Mouse (Mus musculus): Measurements from ENCODE around the gene Stra6l. TPM values are rescaled to one million over a fixed set of nuclear protein-coding genes. Genes with fewer than 3 reads are reported as not detected.

The Stra6l gene
- total and polyA plus RNA-seq, 2 experiments from 2014 or later: 0.29 to 0.38 TPM

DNA sequence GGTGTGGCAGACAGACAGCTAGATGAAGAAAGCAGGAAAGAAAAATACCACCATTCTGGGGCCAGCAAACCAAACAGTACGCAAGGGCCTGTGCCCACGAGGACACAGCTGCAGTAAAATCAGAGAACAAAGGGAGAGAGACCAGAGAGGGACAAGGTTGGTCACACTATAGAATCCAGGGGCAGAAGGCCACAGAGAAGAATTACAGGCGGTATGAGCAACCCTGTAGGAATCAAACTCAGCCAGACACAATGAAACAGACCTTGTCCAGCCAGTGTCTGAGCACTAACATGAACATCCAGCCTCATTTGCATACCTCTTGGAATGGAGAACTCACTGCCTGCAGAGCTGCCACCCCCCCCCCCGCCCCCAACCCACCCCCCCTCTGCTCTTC lies 29.7 kb upstream of the Stra6l start:
- TF ChIP-seq CTCF (IDR thresholded peaks at IDR 0.05; ENCODE audit: low read depth): no peak
- peak overlapping the region; percentile 17; the same call in 1 of the 2 replicates for H3K4me3 ChIP-seq (ENCODE audit: low read depth, low read length)
- H3K4me1 ChIP-seq (ENCODE audit: insufficient read depth): peaks cover 36% of the 10 kb centered on the region
- H3K9me3 ChIP-seq (ENCODE audit: low read length): no peaks in the 10 kb centered on the region
- 6% methylated on average over 4 of the region's 4 CpGs for WGBS
- H3K27me3 ChIP-seq (ENCODE audit: insufficient read depth, low read length): no peaks in the 10 kb centered on the region
- no peak; the same call in 1 of the 2 replicates for ATAC-seq
- peak overlapping the region; percentile 92 for H3K27ac ChIP-seq (ENCODE audit: low read depth, low read length)
- peaks cover 11% of the 10 kb centered on the region for H3K36me3 ChIP-seq (ENCODE audit: insufficient read depth)
- H3K9ac ChIP-seq: peak overlapping the region; percentile 50
- no peak for DNase-seq
- peak overlapping the region; percentile 39 for H3K4me2 ChIP-seq (ENCODE audit: low read depth)

DNA sequence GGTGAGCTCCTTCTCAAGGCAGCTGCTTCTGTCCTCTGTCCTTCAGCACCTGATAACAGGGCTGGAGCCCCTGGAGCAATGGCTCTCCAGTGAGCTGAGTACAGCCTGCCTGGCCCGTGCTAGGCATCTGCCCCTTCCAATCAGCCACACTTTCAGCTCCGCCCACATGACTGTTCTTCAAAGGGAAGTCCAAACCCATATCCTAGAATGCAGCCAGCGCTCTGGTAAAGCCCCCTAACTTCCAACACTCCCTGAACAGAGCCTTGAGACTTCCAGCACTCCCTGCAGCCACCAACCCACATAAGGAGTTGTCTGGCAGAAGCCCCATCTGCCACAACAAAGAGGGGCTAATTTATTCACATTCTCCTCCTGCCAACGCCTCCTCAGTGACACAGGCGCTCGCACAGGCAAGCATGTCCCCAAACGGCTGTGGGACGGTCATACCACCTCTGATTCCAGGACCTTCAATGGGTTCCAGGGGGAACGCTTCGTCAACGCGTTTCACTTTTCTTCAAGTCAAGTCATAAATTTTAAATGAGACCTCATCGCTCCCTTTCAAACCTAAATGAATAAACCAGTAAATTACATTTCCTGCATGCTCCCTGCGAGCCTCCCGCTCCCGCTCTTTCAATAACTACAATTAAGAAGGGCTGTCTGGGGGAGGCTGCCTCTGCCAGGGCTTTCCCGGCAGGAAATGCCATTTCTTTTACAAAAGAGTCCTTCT lies 29.1 kb upstream of the Stra6l start:
- Histone ChIP-seq H3K4me1 (ENCODE audit: insufficient read depth) (peaks cover 39% of the 10 kb centered on the region), H3K36me3 (ENCODE audit: insufficient read depth) (peaks cover 6% of the 10 kb centered on the region; the same call in 1 of the 2 replicates), H3K4me3 (ENCODE audit: low read depth, low read length) (peak overlapping the region; percentile 17), H3K9me3 (ENCODE audit: low read length) (no peaks in the 10 kb centered on the region), H3K27ac (ENCODE audit: low read depth, low read length) (peak overlapping the region; percentile 92), H3K4me2 (ENCODE audit: low read depth) (peak overlapping the region; percentile 39), H3K27me3 (ENCODE audit: insufficient read depth, low read length) (no peaks in the 10 kb centered on the region), H3K9ac (peak overlapping the region; percentile 50)
- 2% methylated on average over 17 of the region's 17 CpGs for WGBS
- DNase-seq: peak; percentile 92
- TF ChIP-seq CTCF (IDR thresholded peaks at IDR 0.05; ENCODE audit: low read depth): no peak
- peak; percentile 83 for ATAC-seq

DNA sequence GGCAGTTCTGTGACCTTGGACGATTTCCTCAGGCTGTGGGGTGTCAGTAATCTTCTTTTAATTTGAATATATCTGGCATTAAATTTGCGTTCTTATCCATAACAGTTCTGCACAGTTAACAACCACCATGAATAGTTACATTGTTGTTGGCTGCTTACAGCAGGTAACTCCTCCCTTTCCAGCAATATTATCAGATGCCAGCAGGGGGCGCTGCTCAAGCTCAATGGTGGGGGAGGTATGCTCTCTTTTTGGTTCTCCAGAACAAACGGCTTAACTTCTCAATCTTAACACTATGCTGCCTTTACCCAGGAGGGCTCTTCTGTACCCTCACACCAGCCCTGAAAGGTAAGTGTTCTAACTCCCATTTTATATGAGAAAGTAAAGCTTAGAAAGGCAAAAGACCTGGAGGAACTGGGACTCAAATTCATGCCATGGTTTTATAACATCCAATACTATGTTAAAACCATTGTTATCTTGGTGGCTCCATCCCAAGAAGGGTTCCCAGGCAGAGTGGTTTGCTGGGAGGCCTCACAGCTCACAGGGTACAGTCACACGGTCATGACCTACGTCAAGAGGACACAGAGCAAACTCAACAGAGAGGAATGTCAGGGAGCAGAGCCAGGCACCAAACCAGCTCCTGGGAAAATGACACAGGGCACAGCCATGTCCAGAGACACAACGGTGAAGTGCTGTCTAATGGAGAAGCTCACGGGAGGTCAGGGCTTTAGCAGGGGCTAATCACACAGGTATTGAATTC lies 28.2 kb upstream of the Stra6l start:
- 36% methylated on average over 8 of the region's 8 CpGs for WGBS
- H3K9ac ChIP-seq: peak overlapping the region; percentile 50
- H3K4me3 ChIP-seq (ENCODE audit: low read depth, low read length): no peak overlapping the region
- peak; percentile 92 for TF ChIP-seq CTCF (IDR thresholded peaks at IDR 0.05; ENCODE audit: low read depth)
- DNase-seq (peak; percentile 93), ATAC-seq (peak; percentile 47)
- peak overlapping the region; percentile 39 for H3K4me2 ChIP-seq (ENCODE audit: low read depth)
- no peaks in the 10 kb centered on the region for H3K27me3 ChIP-seq (ENCODE audit: insufficient read depth, low read length)
- H3K27ac ChIP-seq (ENCODE audit: low read depth, low read length): peak overlapping the region; percentile 92
- H3K9me3 ChIP-seq (ENCODE audit: low read length): no peaks in the 10 kb centered on the region
- peaks cover 39% of the 10 kb centered on the region for H3K4me1 ChIP-seq (ENCODE audit: insufficient read depth)
- no peaks in the 10 kb centered on the region; the same call in 1 of the 2 replicates for H3K36me3 ChIP-seq (ENCODE audit: insufficient read depth)

GRCm38 (mm10) chr4:45821995-45822394 lies 26.5 kb upstream of the Stra6l start:
- no peaks in the 10 kb centered on the region for H3K9me3 ChIP-seq (ENCODE audit: low read length)
- no peak for ATAC-seq
- no peaks in the 10 kb centered on the region; the same call in 1 of the 2 replicates for H3K36me3 ChIP-seq (ENCODE audit: insufficient read depth)
- peaks cover 39% of the 10 kb centered on the region for H3K4me1 ChIP-seq (ENCODE audit: insufficient read depth)
- H3K4me2 ChIP-seq (ENCODE audit: low read depth): no peak overlapping the region
- H3K9ac ChIP-seq: no peak overlapping the region
- no peak overlapping the region for H3K4me3 ChIP-seq (ENCODE audit: low read depth, low read length)
- 60% methylated on average over 3 of the region's 3 CpGs for WGBS
- peak overlapping the region; percentile 45; the same call in 1 of the 2 replicates for H3K27ac ChIP-seq (ENCODE audit: low read depth, low read length)
- no peak for DNase-seq
- no peak for TF ChIP-seq CTCF (IDR thresholded peaks at IDR 0.05; ENCODE audit: low read depth)
- no peaks in the 10 kb centered on the region for H3K27me3 ChIP-seq (ENCODE audit: insufficient read depth, low read length)

DNA sequence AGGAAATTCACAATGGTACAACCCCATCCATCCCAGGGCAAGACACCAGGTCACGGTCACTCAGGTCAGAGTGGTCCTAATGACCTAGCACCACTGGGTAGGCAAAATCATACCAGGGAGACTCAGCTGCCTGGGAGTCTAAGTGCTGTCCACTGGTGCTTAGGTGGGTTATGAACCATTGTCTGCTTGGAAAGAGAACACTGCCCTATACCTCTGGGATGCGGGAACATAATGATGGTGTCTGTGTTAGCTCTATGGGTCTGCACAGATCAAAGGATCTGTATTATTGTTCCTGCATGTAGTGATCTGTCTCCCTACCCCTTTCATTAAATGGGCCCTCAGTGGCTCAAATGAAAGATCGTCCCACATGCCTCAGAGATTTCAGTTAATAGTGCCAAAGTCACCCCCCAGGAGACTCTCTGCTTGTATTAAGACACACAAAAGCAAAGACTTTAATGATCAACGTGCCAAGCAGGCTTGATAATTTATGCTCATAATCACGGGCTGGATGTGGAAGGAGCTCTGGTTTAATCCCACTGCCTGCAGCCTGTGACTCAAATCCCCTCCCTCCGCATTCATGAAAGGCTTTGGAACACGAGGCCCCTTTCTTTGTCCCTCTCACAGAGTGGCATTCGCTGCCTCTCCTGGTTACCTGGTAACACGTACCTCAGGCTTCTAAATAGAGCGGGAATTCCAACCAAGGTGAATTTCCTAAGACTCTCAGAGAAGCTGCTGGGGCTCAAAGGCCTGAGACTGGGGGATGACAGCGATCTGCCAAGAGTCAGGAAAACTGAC lies 25.5 kb upstream of the Stra6l start:
- peaks cover 37% of the 10 kb centered on the region for H3K4me1 ChIP-seq (ENCODE audit: insufficient read depth)
- peak overlapping the region; percentile 62 for H3K4me3 ChIP-seq (ENCODE audit: low read depth, low read length)
- H3K4me2 ChIP-seq (ENCODE audit: low read depth): peak overlapping the region; percentile 75
- H3K9ac ChIP-seq: peak overlapping the region; percentile 87
- 8% methylated on average over 11 of the region's 11 CpGs for WGBS
- no peak for TF ChIP-seq CTCF (IDR thresholded peaks at IDR 0.05; ENCODE audit: low read depth)
- H3K9me3 ChIP-seq (ENCODE audit: low read length): no peaks in the 10 kb centered on the region
- no peaks in the 10 kb centered on the region; the same call in 1 of the 2 replicates for H3K36me3 ChIP-seq (ENCODE audit: insufficient read depth)
- peak; percentile 83 for DNase-seq
- peak; percentile 36; the same call in 1 of the 2 replicates for ATAC-seq
- no peaks in the 10 kb centered on the region for H3K27me3 ChIP-seq (ENCODE audit: insufficient read depth, low read length)
- H3K27ac ChIP-seq (ENCODE audit: low read depth, low read length): peak overlapping the region; percentile 90

GRCm38 (mm10) chr4:45824049-45824760 lies 24.3 kb upstream of the Stra6l start:
- Histone ChIP-seq H3K27ac (ENCODE audit: low read depth, low read length) (peak overlapping the region; percentile 90), H3K9me3 (ENCODE audit: low read length) (no peaks in the 10 kb centered on the region), H3K27me3 (ENCODE audit: insufficient read depth, low read length) (no peaks in the 10 kb centered on the region), H3K36me3 (ENCODE audit: insufficient read depth) (no peaks in the 10 kb centered on the region; the same call in 1 of the 2 replicates), H3K4me1 (ENCODE audit: insufficient read depth) (peaks cover 28% of the 10 kb centered on the region), H3K9ac (peak overlapping the region; percentile 87), H3K4me2 (ENCODE audit: low read depth) (peak overlapping the region; percentile 75), H3K4me3 (ENCODE audit: low read depth, low read length) (peak overlapping the region; percentile 62)
- DNase-seq (peak; percentile 83), ATAC-seq (peak; percentile 32)
- no peak for TF ChIP-seq CTCF (IDR thresholded peaks at IDR 0.05; ENCODE audit: low read depth)
- 3% methylated on average over 10 of the region's 10 CpGs for WGBS
